Mouse (Mus musculus) cerebellum, adult 11-12 months (tissue): ENCODE data around the gene Rep15.

Source experiments
- DNase-seq: peaks from one replicate; pipeline ENCODE4 v3.0.0; 2022

Rep15 gene

DNA sequence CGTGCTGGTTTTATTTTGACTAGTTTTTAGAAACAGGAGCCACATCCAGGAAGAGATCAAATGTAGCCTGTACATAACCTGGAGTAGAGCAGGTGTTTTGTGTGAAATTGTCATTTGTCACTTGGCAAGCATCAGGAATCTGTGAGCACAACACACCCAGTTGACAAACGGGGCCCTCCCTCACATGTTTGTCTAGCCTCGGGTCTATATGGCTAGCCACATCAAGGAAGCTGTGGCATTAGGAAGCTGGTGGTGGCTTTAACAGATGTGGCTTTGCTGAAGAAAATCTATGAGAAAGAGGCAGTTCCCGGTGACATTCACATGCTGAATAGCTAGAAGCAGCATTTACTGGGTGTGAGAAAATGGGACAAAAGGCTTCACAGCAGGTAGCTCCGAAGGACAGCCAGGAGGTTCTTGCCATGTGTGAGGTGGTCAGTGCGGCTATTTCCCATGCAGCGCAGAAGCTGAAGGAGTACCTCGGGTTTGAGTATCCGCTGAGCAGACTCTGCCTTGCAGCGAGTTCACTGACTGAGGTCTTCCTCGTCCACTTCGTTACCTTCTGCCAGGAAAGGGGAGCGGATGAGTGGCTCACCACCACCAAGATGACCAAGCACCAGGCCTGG is at the start of gene Rep15:
Gene Rep15, plus strand, starts transcription at position 282 of the 623 bp plus-strand sequence.
- peak; percentile 54 for DNase-seq

DNA sequence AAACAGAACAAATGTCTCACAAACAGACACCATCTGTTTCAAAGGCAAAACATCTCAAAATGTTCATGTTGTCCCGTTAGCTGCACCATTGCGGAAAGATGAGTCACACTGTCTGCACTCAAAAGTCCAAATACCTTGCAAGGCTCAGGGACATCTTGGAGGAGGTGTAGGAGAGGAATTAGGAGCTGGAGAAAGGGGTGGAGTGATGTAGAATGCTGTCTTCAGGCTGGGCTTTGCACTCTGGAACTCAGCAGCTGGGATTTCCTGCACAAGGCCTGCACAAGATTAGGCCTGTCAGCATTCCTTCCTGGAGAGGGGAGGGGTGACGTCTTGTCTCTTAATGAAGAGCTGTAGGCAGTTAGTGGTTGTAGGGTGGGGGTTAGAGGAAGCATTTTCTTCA is 47.8 kb upstream of the Rep15 start:
- DNase-seq: no peak

DNA sequence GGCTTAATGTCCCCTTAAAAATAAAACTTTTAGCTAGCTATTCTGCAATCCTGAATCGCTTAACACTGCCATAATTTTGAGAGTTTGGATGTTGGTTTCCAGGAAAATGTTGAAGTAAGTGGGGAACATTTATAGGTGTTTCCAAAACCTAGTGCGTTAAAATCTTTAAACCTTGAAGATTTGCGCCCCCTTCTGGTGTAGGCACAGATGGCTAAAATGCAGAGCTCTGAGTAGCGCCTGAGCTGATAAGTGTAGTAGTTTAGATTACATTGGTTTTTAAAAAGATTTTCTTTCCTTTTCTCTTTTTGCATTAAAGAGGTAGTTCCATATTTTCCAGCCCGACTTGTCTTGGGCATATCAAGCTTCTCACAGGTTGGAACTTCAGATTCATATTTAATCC is 38.1 kb upstream of the Rep15 start:
- DNase-seq: no peak

DNA sequence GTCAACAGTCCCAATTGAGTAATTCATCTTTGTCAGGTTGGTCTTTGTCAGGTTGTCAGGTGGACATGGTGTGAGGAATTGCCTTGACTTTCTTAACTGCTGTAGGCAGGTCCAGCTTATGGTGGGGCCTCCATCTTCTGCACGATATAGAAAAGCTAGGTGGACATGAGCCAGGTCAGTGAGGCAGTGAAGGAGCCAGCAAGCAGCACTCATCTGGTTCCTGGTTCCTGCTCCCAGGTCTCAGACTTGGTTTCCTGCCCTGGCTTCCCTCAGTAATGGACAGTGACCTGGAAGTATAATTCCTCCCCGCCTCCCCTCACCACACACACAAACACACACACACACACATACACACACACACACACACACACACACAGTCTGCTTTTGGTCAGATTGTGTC is 37.0 kb upstream of the Rep15 start:
- DNase-seq: no peak

DNA sequence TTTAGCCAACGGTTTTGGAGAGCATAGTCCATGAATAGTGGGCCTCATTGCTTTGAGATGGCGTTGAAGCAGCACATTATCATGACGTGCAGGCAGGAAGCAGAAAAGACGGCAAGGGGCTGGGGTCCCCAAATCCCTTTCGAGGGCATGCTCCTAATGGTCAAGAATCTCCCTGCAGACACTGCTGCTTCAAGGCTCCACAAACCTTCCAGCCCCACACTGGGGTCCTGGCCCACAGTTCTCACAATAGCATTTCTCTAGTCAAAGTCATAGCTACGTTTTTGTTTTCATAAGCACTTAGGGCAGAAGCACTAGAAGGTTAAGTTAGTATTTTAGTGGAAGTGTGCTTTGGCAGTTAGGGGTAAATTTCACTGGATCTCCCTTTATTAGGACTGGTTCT is 36.5 kb upstream of the Rep15 start:
- DNase-seq: no peak

DNA sequence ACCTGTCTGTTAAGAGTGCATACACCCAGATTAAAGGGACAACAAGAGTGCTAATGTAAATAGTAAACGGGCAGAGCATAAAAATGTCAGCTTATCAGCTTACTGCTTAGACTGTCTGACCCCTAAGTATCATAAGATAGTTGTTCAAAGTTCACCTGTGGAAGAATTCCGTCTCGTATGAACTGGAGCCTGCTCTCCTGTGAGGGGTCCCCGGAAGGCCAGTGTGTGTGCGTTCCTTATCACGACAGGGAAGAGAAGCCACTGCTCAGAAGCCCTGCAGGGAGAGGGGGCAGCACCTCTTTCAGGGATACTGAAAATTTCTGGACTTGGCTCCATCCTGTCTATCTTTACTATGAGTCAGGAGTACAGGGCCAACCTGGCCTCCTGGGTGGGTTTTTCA is 35.4 kb upstream of the Rep15 start:
- no peak for DNase-seq

DNA sequence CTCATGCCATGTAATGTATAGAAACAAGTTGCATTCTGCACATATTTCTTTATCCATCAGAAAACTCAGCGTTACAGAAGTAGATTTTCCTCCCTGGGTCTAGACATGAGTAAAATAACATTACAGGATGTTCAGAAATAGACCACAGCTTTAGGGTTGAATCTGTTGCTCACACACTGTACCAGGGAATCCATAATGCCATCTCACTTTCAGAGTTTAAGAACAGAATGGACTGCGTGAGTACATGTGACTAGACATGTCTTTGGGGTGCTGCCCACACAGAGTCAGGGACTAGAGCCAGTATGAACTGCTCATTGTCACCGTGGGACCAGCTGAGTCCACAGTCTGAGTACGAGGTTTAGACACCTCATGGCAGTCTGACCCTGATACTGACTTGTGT is 33.7 kb upstream of the Rep15 start:
- DNase-seq: no peak

DNA sequence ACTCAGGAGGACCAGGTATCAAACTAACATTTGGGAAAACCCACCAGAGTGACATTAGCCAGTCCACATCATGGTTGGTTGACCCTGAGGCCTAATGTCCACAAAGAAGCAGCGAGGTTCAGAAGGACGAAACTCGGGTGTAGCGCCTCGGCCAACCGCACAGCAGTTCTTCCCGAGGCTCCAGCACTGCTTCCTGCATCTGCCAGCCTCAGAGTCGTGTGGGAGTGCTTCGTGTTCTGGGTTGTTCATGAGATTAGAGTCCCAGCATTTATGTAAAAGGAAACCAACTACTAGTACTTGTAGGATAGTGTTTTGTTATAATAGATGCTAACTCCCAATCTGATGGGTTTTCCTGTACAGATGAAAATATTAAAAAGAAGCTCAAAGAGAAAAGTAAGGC is 33.1 kb upstream of the Rep15 start:
- no peak for DNase-seq

DNA sequence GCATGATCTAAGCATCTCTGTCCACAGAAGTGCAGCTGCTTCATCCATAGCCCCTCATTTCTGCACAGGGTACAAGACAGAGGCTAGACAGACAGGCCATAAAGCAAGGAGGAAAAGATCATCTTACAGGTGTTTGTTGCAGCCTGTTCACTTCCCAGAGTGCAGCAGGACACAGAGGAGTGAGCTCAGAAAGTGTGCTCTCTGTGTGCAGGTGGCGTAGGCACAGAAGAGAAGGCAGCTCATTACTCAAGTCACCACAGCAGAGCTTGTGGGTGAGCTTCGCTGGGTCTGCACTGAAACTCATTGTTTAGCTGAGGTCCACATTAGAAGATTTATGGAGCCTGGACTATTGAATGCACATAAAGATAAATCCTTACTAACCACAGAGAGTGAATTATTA is 32.6 kb upstream of the Rep15 start:
- DNase-seq: no peak

DNA sequence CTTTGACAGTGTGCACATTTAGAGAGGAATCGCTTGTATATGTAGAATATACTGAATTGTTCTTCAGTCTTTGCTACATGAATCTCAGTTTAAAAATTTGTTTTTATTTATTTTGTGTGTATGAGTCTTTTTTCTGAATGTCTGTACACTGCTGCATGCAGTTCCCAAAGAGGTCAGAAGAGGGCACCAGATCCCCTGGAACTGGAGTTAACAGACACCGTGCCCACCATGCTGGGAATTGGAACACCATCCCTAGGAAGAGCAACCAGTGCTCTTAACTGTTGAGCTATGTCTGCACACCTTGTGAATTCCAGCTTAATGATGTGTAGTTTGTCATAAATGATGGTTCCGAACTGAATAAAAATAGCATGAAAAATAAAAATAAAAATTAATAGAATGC is 24.2 kb upstream of the Rep15 start:
- DNase-seq: peak; percentile 35

DNA sequence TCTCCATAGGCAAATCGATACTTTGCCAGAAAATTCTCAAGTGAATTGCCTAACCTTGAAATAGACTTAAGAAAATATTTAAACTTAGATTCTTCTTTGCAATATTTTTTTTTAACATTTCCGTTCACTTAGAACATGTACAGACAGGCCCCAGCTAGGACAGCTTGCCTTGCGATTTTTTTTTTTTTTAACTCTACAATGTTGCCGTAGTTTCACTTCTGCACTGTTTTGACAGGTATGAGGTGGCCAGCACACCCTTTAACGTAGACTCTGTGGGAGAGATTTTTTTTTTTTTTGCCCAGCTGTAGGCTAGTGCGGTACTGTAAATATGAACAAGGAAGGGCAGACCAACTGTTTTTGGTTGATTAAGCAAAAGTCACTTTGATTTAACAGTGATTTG is 22.0 kb upstream of the Rep15 start:
- DNase-seq: no peak

DNA sequence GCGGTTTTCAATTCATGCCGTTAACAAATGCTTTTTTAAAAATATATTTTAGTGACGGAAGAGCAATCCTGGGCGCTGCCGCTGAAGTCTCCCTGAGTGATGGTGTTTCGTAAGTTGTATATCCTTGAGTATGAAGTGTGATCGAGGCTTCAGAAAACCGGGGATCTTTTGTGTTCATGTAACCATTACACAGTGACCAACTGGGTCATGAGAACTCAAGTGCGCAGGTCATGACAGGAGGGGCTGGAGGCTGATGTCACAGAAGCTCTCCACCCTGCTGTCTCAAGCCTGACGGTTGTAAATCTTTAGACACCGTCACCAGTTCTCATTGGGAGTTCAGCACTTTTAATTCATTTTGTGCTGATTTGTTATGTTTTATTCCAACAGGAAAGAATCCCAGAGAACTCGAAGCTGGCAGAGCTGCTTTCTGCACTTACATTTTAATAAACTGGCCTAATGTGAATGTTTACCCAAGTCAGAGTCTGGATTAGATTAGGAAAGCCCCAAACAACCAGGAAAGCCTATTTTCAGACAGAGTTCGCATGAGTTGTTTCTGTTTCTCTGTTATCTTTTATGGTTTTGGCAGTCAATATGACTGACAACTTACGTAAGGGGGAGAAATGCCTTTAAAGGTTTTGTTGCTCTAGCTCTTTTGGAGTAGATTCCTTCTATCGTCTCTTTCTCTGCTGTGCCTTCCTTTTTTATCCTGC is 21.4 kb upstream of the Rep15 start:
- DNase-seq: no peak

DNA sequence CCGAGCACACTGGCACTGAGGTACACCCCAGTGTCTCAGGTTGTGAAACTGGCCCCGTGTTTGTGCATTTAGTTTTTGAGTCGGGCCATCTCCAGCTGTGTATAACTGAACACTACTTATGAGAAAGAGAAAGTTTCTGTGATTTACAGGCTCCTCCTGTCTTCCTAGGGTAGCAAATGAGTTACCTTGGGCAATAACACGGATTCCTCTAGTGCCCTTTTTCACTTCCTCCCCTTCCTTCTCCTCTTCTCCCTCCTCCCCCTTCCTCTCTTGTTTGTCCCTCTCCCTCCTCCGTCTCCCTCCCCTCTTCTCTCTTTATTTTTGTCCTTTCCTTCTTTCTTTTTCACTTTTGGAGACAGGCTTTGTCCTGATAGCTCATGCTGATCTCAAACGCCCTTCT is 20.8 kb upstream of the Rep15 start:
- DNase-seq: no peak

DNA sequence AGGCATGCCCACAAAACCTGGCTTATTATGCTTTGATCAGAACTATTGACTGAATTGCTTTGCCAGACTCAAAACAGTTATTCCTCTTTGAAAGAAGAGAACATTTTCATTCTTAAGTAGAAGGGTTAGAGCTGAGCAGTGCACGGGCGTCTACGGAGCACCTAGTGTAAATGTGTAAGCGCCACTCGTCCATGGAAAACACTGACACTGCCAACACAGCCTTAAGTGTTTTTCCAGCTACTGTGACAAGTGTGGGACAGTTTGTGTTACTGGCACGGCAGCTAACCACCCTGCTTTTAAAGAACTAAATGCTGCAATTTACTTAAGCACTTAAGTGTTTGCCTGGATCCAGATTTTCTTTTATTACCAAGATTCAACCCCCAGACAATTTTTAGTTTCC is 20.4 kb upstream of the Rep15 start:
- DNase-seq: no peak

DNA sequence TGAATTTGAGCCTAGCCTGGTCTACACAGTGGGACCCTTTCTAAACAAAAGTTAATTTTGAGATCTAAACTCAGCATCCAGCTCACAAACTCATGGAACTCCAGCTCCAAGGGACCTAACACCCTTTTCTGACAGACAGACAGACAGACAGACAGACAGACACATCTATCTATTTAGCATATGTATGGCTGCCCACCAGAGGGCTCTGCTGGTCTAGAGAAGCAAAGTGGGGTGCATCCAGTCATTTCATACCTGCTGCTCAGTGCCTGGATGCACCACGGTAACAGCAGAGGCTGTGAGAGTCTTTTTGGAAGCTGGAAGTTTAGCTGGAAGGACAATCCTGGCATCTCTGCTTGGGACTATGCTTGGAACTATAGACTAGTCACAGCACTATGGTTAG is 18.8 kb upstream of the Rep15 start:
- no peak for DNase-seq

DNA sequence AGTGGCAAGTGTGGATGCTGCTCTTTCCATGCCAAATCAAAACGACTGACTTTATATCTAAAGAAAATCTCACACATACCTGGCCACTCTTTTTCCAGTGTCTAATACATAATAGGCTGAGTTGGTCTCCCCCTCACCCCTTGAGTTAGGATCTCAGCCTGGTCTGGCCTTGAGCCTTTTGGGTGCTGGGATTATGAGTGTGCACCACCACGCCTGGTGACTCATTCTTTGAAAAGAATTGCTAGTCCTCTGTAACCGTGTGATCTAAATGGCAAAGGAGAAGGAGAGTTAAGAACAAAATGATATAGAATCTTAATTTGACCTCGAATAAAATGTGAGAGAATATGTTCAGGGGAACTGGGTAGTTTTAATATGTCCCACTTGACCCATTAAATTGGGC is 14.5 kb upstream of the Rep15 start:
- no peak for DNase-seq

DNA sequence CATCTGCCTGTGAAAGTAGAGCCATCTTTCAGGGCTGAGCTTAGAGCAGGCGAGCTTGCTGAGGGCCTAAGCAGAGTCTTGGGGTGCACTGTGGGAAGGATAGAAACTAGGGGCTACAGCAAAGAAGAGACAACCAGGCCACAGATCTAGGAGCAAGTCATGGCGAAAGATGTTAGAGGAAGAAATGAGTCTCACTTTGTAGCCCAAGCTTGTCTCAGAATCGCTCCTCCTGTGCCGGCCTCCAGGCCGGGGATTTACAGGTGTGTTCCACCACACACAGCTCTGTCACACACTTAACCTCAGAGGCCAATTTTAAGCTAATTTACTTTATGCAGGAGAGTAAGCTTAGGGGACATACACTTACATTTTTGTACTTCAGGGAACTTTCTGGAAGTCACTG is 14.0 kb upstream of the Rep15 start:
- DNase-seq: no peak

DNA sequence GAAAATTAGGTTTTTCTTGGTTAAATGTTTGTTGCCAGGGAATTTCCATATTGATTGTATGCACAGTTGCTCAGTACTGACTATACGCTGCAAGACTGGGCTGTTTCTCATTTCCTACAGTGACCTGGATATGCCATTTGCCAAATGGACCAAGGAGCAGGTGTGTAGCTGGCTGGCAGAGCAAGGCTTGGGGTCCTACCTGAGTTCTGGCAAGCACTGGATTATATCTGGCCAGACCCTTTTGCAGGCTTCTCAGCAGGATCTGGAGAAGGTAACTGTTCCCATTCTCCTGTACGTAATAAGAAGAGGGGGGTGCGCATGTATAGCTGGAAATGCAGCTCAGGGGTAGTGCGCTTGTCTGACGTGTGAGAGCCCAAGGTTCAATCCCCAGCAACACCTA is 11.2 kb upstream of the Rep15 start:
- DNase-seq: peak; percentile 32

DNA sequence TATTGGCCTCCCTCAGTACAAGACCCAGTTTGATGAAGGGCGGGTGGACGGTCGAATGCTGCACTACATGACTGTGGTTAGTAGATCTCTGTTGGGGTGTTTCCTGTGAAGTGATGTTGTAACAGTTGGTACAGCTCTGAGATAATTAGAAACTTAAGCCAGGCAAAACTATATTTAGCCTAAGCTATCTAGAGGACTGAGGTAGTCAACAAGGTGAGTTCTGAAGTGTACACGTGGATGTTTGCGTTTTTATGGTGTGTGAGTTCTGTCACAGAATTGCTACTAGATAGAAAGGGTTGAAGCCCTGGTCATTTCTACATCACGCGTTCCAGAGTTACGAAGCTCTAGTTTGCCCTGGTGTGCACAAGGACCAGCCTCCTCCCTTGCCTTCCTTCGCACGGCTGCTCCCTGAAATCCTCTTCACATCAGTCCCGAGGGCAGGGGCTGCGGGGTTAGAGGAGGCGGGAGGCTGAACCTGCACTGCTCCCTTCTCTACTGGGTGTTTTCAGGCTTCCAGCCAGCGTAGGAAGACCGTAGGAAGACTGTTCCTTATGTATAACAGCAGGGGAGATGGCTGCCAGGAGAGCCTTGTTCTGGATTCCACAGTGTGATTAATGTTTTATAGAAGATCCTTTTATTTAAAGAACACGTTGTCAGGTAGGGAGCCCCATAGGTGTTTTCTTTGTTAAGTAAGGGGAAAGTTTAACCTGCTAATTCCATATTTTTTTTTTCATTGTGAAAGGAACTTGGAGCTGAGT is 9.8 kb upstream of the Rep15 start:
- DNase-seq: no peak

DNA sequence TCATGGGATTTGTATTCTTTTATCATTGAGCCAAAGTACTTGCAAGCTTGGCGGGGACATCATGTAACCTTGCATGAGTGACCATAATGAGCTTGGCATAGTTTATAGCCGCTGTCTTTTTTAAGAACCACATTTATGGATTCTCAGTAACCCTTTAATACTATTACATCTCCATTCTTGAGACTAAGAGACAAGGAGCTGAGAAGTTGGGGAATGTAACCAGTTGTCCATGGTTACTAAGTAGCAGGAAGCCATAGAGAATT is 9.3 kb upstream of the Rep15 start:
- DNase-seq: no peak

DNA sequence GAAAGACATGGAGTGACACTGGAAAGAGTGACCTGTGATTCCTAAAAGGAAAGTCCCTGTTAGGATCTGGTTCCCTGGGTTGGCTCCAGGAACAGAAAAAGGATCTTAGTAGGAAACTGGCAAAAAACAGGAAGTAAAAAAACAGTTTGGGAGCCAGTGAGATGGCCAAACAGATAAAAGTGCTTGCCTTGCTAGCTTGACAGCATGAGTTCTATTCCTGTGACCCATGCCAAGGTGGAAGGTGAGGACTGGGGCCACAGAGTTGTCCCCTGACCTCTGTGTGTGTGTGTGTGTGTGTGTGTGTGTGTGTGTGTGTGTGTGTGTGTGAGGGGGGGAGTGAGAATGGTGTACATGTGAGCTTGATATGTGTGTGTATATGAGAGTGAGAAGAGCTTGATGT is 8.8 kb upstream of the Rep15 start:
- no peak for DNase-seq

DNA sequence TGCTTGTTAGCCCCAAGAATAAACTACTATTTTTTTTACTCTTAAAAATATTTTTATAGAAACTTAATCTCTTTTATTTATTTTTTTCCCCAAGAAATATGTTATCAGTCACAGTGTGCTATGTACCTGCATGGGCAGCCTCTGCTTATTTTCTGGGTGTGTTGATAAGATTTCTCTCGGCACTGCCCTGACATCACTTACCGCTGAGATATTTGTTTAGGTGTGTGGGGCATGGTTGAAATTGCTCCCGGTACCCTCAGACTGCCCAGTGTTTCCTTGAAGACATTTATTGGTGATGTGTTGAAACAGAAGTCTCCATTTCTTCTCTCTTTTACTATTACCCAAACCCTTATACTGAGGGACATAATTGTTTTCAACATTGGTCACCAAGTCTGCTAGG is 7.6 kb upstream of the Rep15 start:
- DNase-seq: no peak

DNA sequence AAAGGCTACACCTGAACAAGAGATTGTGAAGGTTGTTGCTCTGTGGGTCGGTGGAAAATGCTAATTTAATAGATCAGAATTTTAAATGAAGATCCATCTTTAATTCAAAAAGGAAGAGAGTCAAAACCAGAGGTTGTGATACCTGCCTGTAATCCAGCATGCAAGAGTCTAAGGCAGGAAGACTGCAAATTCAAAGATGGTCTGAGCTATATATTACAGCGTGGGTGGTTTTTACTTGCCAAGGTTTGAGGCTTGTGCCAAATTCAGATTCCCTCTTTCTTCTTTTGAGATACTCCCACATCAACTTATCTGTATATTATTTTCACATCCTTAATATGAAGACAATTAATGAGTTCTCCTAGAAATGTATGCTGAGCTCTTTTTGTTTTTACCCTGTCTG is 4.0 kb upstream of the Rep15 start:
- DNase-seq: no peak

DNA sequence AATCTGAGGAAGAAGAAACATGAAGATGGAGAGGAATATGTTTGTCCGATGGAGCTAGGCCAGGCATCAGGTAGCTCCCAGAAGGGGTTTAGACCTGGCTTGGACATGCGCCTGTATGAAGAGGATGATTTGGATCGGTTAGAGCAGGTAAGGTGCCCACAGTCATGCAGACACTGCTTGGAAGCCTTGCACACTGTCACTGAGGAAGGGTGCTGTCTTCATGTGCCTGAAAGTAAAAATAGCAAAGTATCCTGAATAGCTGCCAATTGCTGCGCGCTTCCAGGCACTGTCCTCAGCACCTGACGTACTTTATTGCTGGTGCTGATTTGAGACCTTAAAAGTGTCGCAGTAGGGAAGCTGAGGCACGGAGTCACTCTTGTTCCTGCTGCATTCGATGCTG is 2.8 kb upstream of the Rep15 start:
- peak; percentile 60 for DNase-seq
